Mouse (Mus musculus): ENCODE measurements at regions not wholly inside any gene's neighbourhood (a gene's known extent, or its start where the extent isn't known, plus 50 kb on each side); places are given as distances from the start of the nearest gene placed in this dataset.
"Not testable (repeated sequence)": the region's sequence is repeated elsewhere in the genome, so short reads cannot be mapped to it uniquely, and the experiment has no call there.

- no peak for DNase-seq
Observed at GRCm38 (mm10) chr13:97418681-97419080, 177.8 kb downstream of the Enc1 start.

- no peak for DNase-seq
Observed at GRCm38 (mm10) chr13:97418081-97418480, 177.2 kb downstream of the Enc1 start.

- DNase-seq, result no peak
Observed at GRCm38 (mm10) chr13:97415927-97416709, 175.2 kb downstream of the Enc1 start.

GRCm38 (mm10) chr13:97415381-97415780 lies 174.5 kb downstream of the Enc1 start:
- DNase-seq, result no peak

- DNase-seq, result peak; percentile 54
Observed at GRCm38 (mm10) chr13:97412151-97412550, 171.2 kb downstream of the Enc1 start.

- DNase-seq, result no peak
Observed at GRCm38 (mm10) chr13:97410550-97411201, 169.8 kb downstream of the Enc1 start.

GRCm38 (mm10) chr13:97409891-97410525 lies 169.1 kb downstream of the Enc1 start:
- DNase-seq, result no peak

GRCm38 (mm10) chr13:97409291-97409780 lies 168.4 kb downstream of the Enc1 start:
- no peak for DNase-seq

- peak; percentile 49 for DNase-seq
Observed at GRCm38 (mm10) chr13:97408414-97409290, 167.7 kb downstream of the Enc1 start.

GRCm38 (mm10) chr13:97407773-97408172 lies 166.9 kb downstream of the Enc1 start:
- no peak for DNase-seq

DNA sequence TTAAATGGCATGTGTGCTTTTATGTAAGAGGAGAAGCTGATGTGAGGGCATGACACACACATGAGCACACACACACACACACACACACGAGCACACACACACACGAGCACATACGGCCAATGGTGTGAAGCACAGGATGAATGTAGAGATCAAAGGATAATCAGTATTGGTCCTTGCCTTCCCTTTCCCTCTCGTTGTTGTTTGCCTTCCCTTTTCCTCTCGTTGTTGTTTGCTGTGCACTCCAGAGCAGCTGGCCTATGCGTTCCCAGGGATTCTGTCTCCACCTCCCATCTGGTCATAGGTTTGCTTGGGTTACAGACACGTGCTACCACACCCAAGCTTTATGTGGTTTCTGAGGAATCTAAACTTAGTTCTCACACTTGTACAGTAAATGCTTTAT lies 165.8 kb downstream of the Enc1 start:
- DNase-seq, result no peak

- no peak for DNase-seq
Observed at GRCm38 (mm10) chr13:97402164-97402761, 161.4 kb downstream of the Enc1 start.

DNA sequence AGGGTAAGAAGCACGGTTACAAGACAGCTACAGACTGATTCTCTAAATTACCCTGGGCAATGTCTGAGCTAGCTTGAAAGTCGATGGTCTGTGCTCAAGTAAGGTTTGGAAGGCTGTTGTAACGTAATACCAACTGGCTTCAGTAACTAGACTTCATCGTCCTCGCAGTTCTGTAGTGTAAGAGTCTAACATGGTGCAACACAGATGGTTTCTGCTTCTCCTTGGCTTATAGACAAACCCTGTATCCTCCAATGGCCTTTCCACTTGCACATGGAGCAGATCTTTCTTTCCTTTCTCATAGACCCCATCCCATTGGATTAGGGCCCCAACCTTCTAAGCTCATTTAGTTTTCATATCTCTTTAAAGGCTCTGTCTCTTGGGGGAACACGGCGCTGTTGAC lies 160.7 kb downstream of the Enc1 start:
- DNase-seq, result no peak

- no peak for DNase-seq
Observed at GRCm38 (mm10) chr13:97398041-97398440, 157.1 kb downstream of the Enc1 start.

- no peak for DNase-seq
Observed at GRCm38 (mm10) chr13:97396899-97397640, 156.2 kb downstream of the Enc1 start.

GRCm38 (mm10) chr13:97396286-97396685 lies 155.4 kb downstream of the Enc1 start:
- DNase-seq, result not testable (repeated sequence)

DNA sequence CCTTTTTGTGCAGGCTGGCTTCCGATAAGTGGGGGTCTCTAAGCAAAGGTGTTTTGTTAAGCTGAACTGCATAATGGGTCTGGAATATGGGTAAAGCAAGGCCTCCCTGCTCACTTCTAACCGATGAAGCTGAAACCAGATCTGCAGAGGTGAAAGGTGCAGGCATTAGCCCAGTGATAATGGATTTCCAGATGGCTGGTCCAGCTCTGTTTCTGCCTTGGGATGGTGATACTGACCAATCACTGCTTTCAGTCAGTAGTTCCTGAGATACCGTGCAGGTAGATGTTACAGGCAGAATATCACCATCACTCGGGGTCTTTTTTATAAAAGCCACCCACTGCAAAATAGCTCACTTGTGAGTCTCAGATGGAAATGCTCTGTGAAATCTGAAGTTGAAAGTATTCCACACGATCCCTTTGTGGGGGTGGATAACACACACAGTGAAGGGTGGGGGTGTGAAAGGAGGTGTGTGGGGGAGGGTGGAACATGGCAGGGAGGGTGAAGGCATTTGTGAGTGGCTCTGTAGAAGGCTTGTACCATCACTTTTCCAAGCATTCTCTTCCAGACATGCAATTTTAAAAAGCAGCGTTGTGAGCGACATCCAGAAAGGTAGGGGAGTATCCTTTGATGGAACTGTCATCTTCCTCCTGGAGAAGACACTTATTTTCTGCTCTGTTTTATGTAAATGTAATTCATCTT lies 154.0 kb downstream of the Enc1 start:
- no peak for DNase-seq

GRCm38 (mm10) chr13:97394071-97394470 lies 153.2 kb downstream of the Enc1 start:
- no peak for DNase-seq

GRCm38 (mm10) chr13:97393456-97393855 lies 152.6 kb downstream of the Enc1 start:
- no peak for DNase-seq

DNA sequence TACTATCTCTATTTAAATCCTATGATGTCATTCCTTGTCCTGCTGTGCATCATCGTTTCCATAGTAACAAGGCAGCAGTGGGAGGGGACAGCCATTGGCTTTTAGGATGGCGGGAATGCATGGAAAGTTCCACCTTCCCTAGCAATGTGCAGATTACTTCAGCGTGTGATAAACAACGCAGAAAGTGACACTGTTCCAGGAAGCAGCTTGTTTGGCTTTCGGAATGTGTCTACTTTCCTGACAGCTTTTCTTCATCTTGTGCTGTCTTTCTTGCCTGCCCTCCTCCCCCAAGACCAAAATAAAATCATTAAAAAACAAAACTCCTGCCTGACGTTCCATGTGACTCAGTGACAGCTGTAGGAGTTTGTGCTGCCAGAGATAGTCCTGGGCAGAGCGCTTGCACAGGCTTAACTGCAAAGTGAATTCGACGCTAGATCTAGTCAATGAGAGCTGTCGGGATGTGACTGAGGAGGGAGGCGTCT lies 149.6 kb downstream of the Enc1 start:
- peak; percentile 55 for DNase-seq
